Mouse (Mus musculus) cortical plate, adult 2 months (tissue): ENCODE results near the gene Foxe1.

Experiments used
- CTCF ChIP-seq: fragments of 200-500 bp; IDR thresholded peaks from 2 replicates; pipeline ENCODE4 v1.5.1; 2011; ENCODE audit warnings: mild to moderate bottlenecking, control low read depth, low read length; ENCODE audit not compliant: insufficient read depth; ENCODE audit errors: extremely low read depth
- POLR2A ChIP-seq: fragments of 200-500 bp; IDR thresholded peaks from 2 replicates; pipeline ENCODE4 v1.6.1; 2011; ENCODE audit warnings: mild to moderate bottlenecking, low read length, control low read depth; ENCODE audit not compliant: insufficient read depth; ENCODE audit errors: extremely low read depth

GRCm38 (mm10) chr4:46364360-46364759 is 21.0 kb downstream of the Foxe1 start:
- TF ChIP-seq POLR2A (no peak), CTCF (no peak)
